Mouse (Mus musculus): ENCODE measurements around the gene Cdk11b. TPM values are rescaled to one million over a fixed set of nuclear protein-coding genes. Genes with fewer than 3 reads are reported as not detected.
A peak's percentile ranks its signal among the peaks of the same experiment; 100 is the strongest.
"Not testable (repeated sequence)": the region's sequence is repeated elsewhere in the genome, so short reads cannot be mapped to it uniquely, and the experiment has no call there.

The Cdk11b gene
- total RNA-seq, 2 experiments from 2014 or later = 24.4 to 33.1 TPM

GRCm38 (mm10) chr4:155605132-155605531 lies 19.5 kb upstream of the Cdk11b start:
- no peak for DNase-seq

GRCm38 (mm10) chr4:155606825-155607224 lies 17.8 kb upstream of the Cdk11b start:
- DNase-seq = no peak

- DNase-seq = no peak
Observed at GRCm38 (mm10) chr4:155611860-155612259, 12.8 kb upstream of the Cdk11b start.

GRCm38 (mm10) chr4:155613264-155613663 lies 11.4 kb upstream of the Cdk11b start:
- DNase-seq = no peak

GRCm38 (mm10) chr4:155618321-155618720 lies 6.3 kb upstream of the Cdk11b start:
- no peak for DNase-seq

GRCm38 (mm10) chr4:155630267-155630666 lies 5.6 kb downstream of the Cdk11b start:
- DNase-seq = no peak

- DNase-seq = no peak
Observed at GRCm38 (mm10) chr4:155635766-155636499, 11.3 kb downstream of the Cdk11b start.

- DNase-seq = no peak
Observed at GRCm38 (mm10) chr4:155643531-155643930, 18.9 kb downstream of the Cdk11b start.

- not testable (repeated sequence) for DNase-seq
Observed at GRCm38 (mm10) chr4:155645308-155645707, 20.7 kb downstream of the Cdk11b start, which contains the start of gene Gm10563. Gene Gm10563, minus strand, starts transcription at chr4:155645408.

- DNase-seq = no peak
Observed at GRCm38 (mm10) chr4:155645721-155646120, 21.1 kb downstream of the Cdk11b start.

- DNase-seq = no peak
Observed at GRCm38 (mm10) chr4:155649355-155649754, 24.7 kb downstream of the Cdk11b start.

- no peak for DNase-seq
Observed at GRCm38 (mm10) chr4:155651553-155652269, 27.1 kb downstream of the Cdk11b start.

- DNase-seq = no peak
Observed at GRCm38 (mm10) chr4:155652283-155653085, 27.8 kb downstream of the Cdk11b start.

- DNase-seq = peak; percentile 68
Observed at GRCm38 (mm10) chr4:155653086-155653450, 28.4 kb downstream of the Cdk11b start, which contains the start of gene Mmp23. Gene Mmp23, minus strand, starts transcription at chr4:155653384.

GRCm38 (mm10) chr4:155653451-155654182 lies 29.0 kb downstream of the Cdk11b start:
- peak; percentile 53 for DNase-seq

- DNase-seq = no peak
Observed at GRCm38 (mm10) chr4:155654183-155654455, 29.5 kb downstream of the Cdk11b start.

GRCm38 (mm10) chr4:155654456-155655298 lies 30.0 kb downstream of the Cdk11b start:
- peak; percentile 68 for DNase-seq

- DNase-seq = no peak
Observed at GRCm38 (mm10) chr4:155656214-155656751, 31.6 kb downstream of the Cdk11b start.

- no peak for DNase-seq
Observed at GRCm38 (mm10) chr4:155658961-155659360, 34.3 kb downstream of the Cdk11b start.

- no peak for DNase-seq
Observed at GRCm38 (mm10) chr4:155660641-155661040, 36.0 kb downstream of the Cdk11b start.

- DNase-seq = no peak
Observed at GRCm38 (mm10) chr4:155666903-155667302, 42.2 kb downstream of the Cdk11b start.

Measured in gastrocnemius, postnatal 10 days (tissue).